Mouse (Mus musculus) MEL (cell line): ENCODE data around the gene Crhbp. TPM values are rescaled to one million over a fixed set of nuclear protein-coding genes. Genes with fewer than 3 reads are reported as not detected.

Experiments
- DNase-seq: peaks from one replicate; pipeline ENCODE4 v3.0.0; 2011; ENCODE audit warnings: low read depth, low spot score
- H3K27ac ChIP-seq: 2 replicates; pipeline ENCODE4 v1.5.1; 2012; ENCODE audit warnings: low read depth, mild to moderate bottlenecking, control low read depth, low read length, moderate library complexity; ENCODE audit not compliant: control insufficient read depth
- H3K27me3 ChIP-seq, 2 experiments: fragments of 150-350 bp in 1 of 2; sonication (generic) in 1 of 2; 2 replicates each; pipeline ENCODE4 v1.6.1; 2012; ENCODE audit warnings: low read length in 2 of 2, mild to moderate bottlenecking in 2 of 2, improper control_type of control experiment in 1 of 2, moderate library complexity in 1 of 2; ENCODE audit not compliant: insufficient read depth in 2 of 2, control insufficient read depth in 1 of 2
- H3K36me3 ChIP-seq, 2 experiments: 2 replicates each; pipeline ENCODE4 v1.6.1; 2012 to 2014; ENCODE audit warnings: low read length in 2 of 2, improper control_type of control experiment in 1 of 2, inconsistent platforms in 1 of 2, mild to moderate bottlenecking in 1 of 2; ENCODE audit not compliant: insufficient read depth in 2 of 2, control insufficient read depth in 1 of 2
- H3K4me1 ChIP-seq, 2 experiments: fragments of 150-350 bp in 1 of 2; sonication (generic) in 1 of 2; 2 replicates each; pipeline ENCODE4 v1.6.1; 2012; ENCODE audit warnings: low read length in 2 of 2, improper control_type of control experiment in 1 of 2, mild to moderate bottlenecking in 1 of 2; ENCODE audit not compliant: insufficient read depth in 2 of 2, control insufficient read depth in 1 of 2
- H3K4me3 ChIP-seq, 2 experiments: fragments of 150-350 bp in 1 of 2; sonication (generic) in 1 of 2; 2 replicates each; pipeline ENCODE4 v1.5.1; 2012; ENCODE audit warnings: low read depth in 2 of 2, low read length in 2 of 2, mild to moderate bottlenecking in 2 of 2, moderate library complexity in 2 of 2, control low read depth in 1 of 2, improper control_type of control experiment in 1 of 2; ENCODE audit not compliant: control insufficient read depth in 1 of 2, insufficient read depth in 1 of 2
- H3K79me2 ChIP-seq: 2 replicates; pipeline ENCODE4 v1.6.1; 2012; ENCODE audit warnings: mild to moderate bottlenecking, low read length, moderate library complexity; ENCODE audit not compliant: control insufficient read depth, poor library complexity, insufficient read depth
- H3K9ac ChIP-seq: 2 replicates; pipeline ENCODE4 v1.6.1; 2012; ENCODE audit warnings: low read depth, mild to moderate bottlenecking, control low read depth, low read length, moderate library complexity; ENCODE audit not compliant: control insufficient read depth, poor library complexity, severe bottlenecking
- H3K9me3 ChIP-seq: fragments of 150-350 bp; sonication (generic); replicated peaks from 2 replicates; pipeline ENCODE4 v1.6.1; 2012; ENCODE audit warnings: mild to moderate bottlenecking, low read length, improper control_type of control experiment, moderate library complexity; ENCODE audit not compliant: insufficient read depth
- BHLHE40 ChIP-seq: IDR thresholded peaks from 2 replicates; pipeline ENCODE4 v1.6.1; 2012; ENCODE audit warnings: low read depth, mild to moderate bottlenecking, inconsistent platforms, low read length, improper control_type of control experiment, borderline replicate concordance
- CHD1 ChIP-seq: IDR thresholded peaks from 2 replicates; pipeline ENCODE4 v1.6.1; 2012; ENCODE audit warnings: low read depth, mild to moderate bottlenecking, inconsistent platforms, low read length, improper control_type of control experiment
- ELF1 ChIP-seq: IDR thresholded peaks from 2 replicates; pipeline ENCODE4 v1.6.1; 2014; ENCODE audit warnings: low read depth, mild to moderate bottlenecking, inconsistent platforms, low read length, improper control_type of control experiment, moderate library complexity
- EP300 ChIP-seq, 2 experiments: IDR thresholded peaks; 2 replicates each; pipeline ENCODE4 v1.6.1; 2011; ENCODE audit warnings: improper control_type of control experiment in 2 of 2, low read length in 2 of 2, low read depth in 1 of 2, mild to moderate bottlenecking in 1 of 2
- ETS1 ChIP-seq: IDR thresholded peaks from 2 replicates; pipeline ENCODE4 v1.6.1; 2012; ENCODE audit warnings: low read depth, mild to moderate bottlenecking, inconsistent platforms, low read length, improper control_type of control experiment, moderate library complexity
- GABPA ChIP-seq: IDR thresholded peaks from 2 replicates; pipeline ENCODE4 v1.6.1; 2012; ENCODE audit warnings: low read depth, mild to moderate bottlenecking, inconsistent platforms, low read length, improper control_type of control experiment, moderate library complexity
- GATA1 ChIP-seq: IDR thresholded peaks from 2 replicates; pipeline ENCODE4 v1.6.1; 2011; ENCODE audit warnings: low read depth, low read length, improper control_type of control experiment
- HCFC1 ChIP-seq: IDR thresholded peaks from 2 replicates; pipeline ENCODE4 v1.6.1; 2012; ENCODE audit warnings: low read depth, mild to moderate bottlenecking, inconsistent platforms, low read length, improper control_type of control experiment, moderate library complexity
- MAFK ChIP-seq: IDR thresholded peaks from 2 replicates; pipeline ENCODE4 v1.6.1; 2011; ENCODE audit warnings: low read depth, mild to moderate bottlenecking, low read length, improper control_type of control experiment, borderline replicate concordance
- MAX ChIP-seq: IDR thresholded peaks from 2 replicates; pipeline ENCODE4 v1.6.1; 2011; ENCODE audit warnings: low read length, improper control_type of control experiment
- MAZ ChIP-seq: IDR thresholded peaks from 2 replicates; pipeline ENCODE4 v1.6.1; 2012; ENCODE audit warnings: low read depth, mild to moderate bottlenecking, inconsistent platforms, low read length, improper control_type of control experiment
- MEF2A ChIP-seq: IDR thresholded peaks from 2 replicates; pipeline ENCODE4 v1.6.1; 2014; ENCODE audit warnings: low read depth, mild to moderate bottlenecking, inconsistent platforms, low read length, improper control_type of control experiment; ENCODE audit not compliant: poor library complexity, insufficient replicate concordance, severe bottlenecking; ENCODE audit errors: extremely low read depth
- MXI1 ChIP-seq: IDR thresholded peaks from 2 replicates; pipeline ENCODE4 v1.6.1; 2011; ENCODE audit warnings: mild to moderate bottlenecking, low read depth, low read length, improper control_type of control experiment
- MYB ChIP-seq: IDR thresholded peaks from 2 replicates; pipeline ENCODE4 v1.6.1; 2011; ENCODE audit warnings: mild to moderate bottlenecking, low read depth, low read length, improper control_type of control experiment
- NELFE ChIP-seq: IDR thresholded peaks from 2 replicates; pipeline ENCODE4 v1.6.1; 2011; ENCODE audit warnings: low read depth, low read length, improper control_type of control experiment
- POLR2AphosphoS5 ChIP-seq: IDR thresholded peaks from 2 replicates; pipeline ENCODE4 v1.6.1; 2012; ENCODE audit warnings: low read depth, borderline replicate concordance, mild to moderate bottlenecking, inconsistent platforms, low read length, moderate library complexity, mixed read lengths
- RCOR1 ChIP-seq: IDR thresholded peaks from 2 replicates; pipeline ENCODE4 v1.6.1; 2012; ENCODE audit warnings: low read depth, mild to moderate bottlenecking, inconsistent platforms, low read length, improper control_type of control experiment
- SIN3A ChIP-seq: IDR thresholded peaks from 2 replicates; pipeline ENCODE4 v1.6.1; 2012; ENCODE audit warnings: low read length, improper control_type of control experiment, inconsistent platforms
- SMC3 ChIP-seq: IDR thresholded peaks from 2 replicates; pipeline ENCODE4 v1.6.1; 2011; ENCODE audit warnings: low read depth, low read length, improper control_type of control experiment
- TCF12 ChIP-seq: IDR thresholded peaks from 2 replicates; pipeline ENCODE4 v1.6.1; 2014; ENCODE audit warnings: low read depth, mild to moderate bottlenecking, inconsistent platforms, low read length, improper control_type of control experiment, moderate library complexity
- USF2 ChIP-seq, 2 experiments: IDR thresholded peaks; 2 replicates each; pipeline ENCODE4 v1.6.1; 2011 to 2012; ENCODE audit warnings: improper control_type of control experiment in 2 of 2, low read length in 2 of 2, borderline replicate concordance in 1 of 2, inconsistent platforms in 1 of 2, low read depth in 1 of 2, mild to moderate bottlenecking in 1 of 2; ENCODE audit not compliant: insufficient read depth in 1 of 2
- ZNF384 ChIP-seq: IDR thresholded peaks from 2 replicates; pipeline ENCODE4 v1.6.1; 2012; ENCODE audit warnings: low read depth, mild to moderate bottlenecking, inconsistent platforms, low read length, improper control_type of control experiment
- polyA plus RNA-seq, 2 experiments: library from polyadenylated mRNA; stranded (reverse) in 1 of 2; unstranded in 1 of 2; fragments of >175 nt in 1 of 2; fragments of >200 nt in 1 of 2; gene quantifications; 2 replicates each; pipeline versions ENCODE4 v1.2.1 to v1.2.4; 2012; ENCODE audit warnings: low replicate concordance in 2 of 2, low read depth in 1 of 2; ENCODE audit not compliant: insufficient read length in 2 of 2, insufficient read depth in 1 of 2, missing spikeins in 1 of 2
- total RNA-seq: library from RNA; depleted of rRNA; stranded (reverse); fragments of 300-350 nt; gene quantifications from 2 replicates; pipeline ENCODE4 v1.2.3, GENCODE M21; 2012

Gene Crhbp
- total and polyA plus RNA-seq, 3 experiments = not detected

- peaks cover 0 to 17% of the 10 kb centered on the region in 2 experiments; a peak in 2 of 4 replicates for H3K36me3 ChIP-seq
- no peaks in the 10 kb centered on the region for H3K27me3 ChIP-seq
- peak overlapping the region in 1 of 2 experiments; percentile 15; a peak in 2 of 4 replicates for H3K4me3 ChIP-seq
- no peak overlapping the region for H3K9ac ChIP-seq
- no peaks in the 10 kb centered on the region for H3K9me3 ChIP-seq
- H3K4me1 ChIP-seq = peaks cover 18 to 30% of the 10 kb centered on the region in 2 experiments
- H3K27ac ChIP-seq = peak overlapping the region; percentile 73; the same call in 1 of the 2 replicates
- DNase-seq = peak; percentile 56
- peak; percentile 69 for TF ChIP-seq SIN3A
- TF ChIP-seq ELF1 = no peak
- no peak for TF ChIP-seq HCFC1
- TF ChIP-seq RCOR1 = peak; percentile 68
- peak; percentile 78 to 93 for TF ChIP-seq EP300 (IDR thresholded peaks at IDR 0.05; ENCODE audit: low read depth in 1 of 2, low read length in 2 of 2)
- no peak for TF ChIP-seq CHD1
- no peak for TF ChIP-seq GABPA
- peak; percentile 53; the same call in 1 of the 2 replicates for TF ChIP-seq GATA1
- peak; percentile 45; the same call in 1 of the 2 replicates for TF ChIP-seq ZNF384
- TF ChIP-seq TCF12 = peak; percentile 87
- TF ChIP-seq BHLHE40 = peak; percentile 48; the same call in 1 of the 2 replicates
- TF ChIP-seq ETS1 = peak; percentile 70; the same call in 1 of the 2 replicates
- TF ChIP-seq MYB = peak; percentile 92
- TF ChIP-seq MEF2A = 0 out of 2 replicates have a peak, but pooled peaks have one; percentile 52
- no peaks in the 10 kb centered on the region for H3K79me2 ChIP-seq
Measured at GRCm38 (mm10) chr13:95477173-95477572, 32.4 kb upstream of the Crhbp start.

- TF ChIP-seq USF2 (IDR thresholded peaks at IDR 0.05; ENCODE audit: borderline replicate concordance in 1 of 2, insufficient read depth in 1 of 2, low read depth in 1 of 2, low read length in 2 of 2) (no peak), EP300 (IDR thresholded peaks at IDR 0.05; ENCODE audit: low read depth in 1 of 2, low read length in 2 of 2) (peak; percentile 81 to 87), ZNF384 (peak; percentile 90), POLR2AphosphoS5 (no peak), MAZ (no peak), MYB (peak; percentile 56; the same call in 1 of the 2 replicates), NELFE (no peak), BHLHE40 (0 out of 2 replicates have a peak, but pooled peaks have one; percentile 20), RCOR1 (peak; percentile 79), SMC3 (no peak; the same call in 1 of the 2 replicates), GABPA (no peak), MAX (no peak), TCF12 (peak; percentile 91), GATA1 (peak; percentile 84), MXI1 (0 out of 2 replicates have a peak, but pooled peaks have one; percentile 33), SIN3A (0 out of 2 replicates have a peak, but pooled peaks have one; percentile 58), MAFK (0 out of 2 replicates have a peak, but pooled peaks have one; percentile 23), ETS1 (peak; percentile 82), HCFC1 (0 out of 2 replicates have a peak, but pooled peaks have one; percentile 25)
- TF ChIP-seq, all 39 proteins: peak for 12
- Histone ChIP-seq H3K9ac (no peak overlapping the region), H3K9me3 (no peaks in the 10 kb centered on the region), H3K36me3 (peaks cover 0 to 17% of the 10 kb centered on the region in 2 experiments; a peak in 2 of 4 replicates), H3K4me1 (peaks cover 18 to 30% of the 10 kb centered on the region in 2 experiments), H3K4me3 (peak overlapping the region in 1 of 2 experiments; percentile 11; a peak in 1 of 4 replicates), H3K27ac (peak overlapping the region; percentile 55; the same call in 1 of the 2 replicates), H3K27me3 (no peaks in the 10 kb centered on the region), H3K79me2 (no peaks in the 10 kb centered on the region)
- DNase-seq = peak; percentile 38
Measured at GRCm38 (mm10) chr13:95475124-95475523, 30.4 kb upstream of the Crhbp start.
